Mouse (Mus musculus) lung, postnatal 0 days (tissue): ENCODE data around the gene 7420426K07Rik.

ENCODE experiments used
- CTCF ChIP-seq: IDR thresholded peaks from 2 replicates; pipeline ENCODE4 v1.5.1; 2016; ENCODE audit warnings: antibody characterized with exemption, mild to moderate bottlenecking
- EP300 ChIP-seq: IDR thresholded peaks from 2 replicates; pipeline ENCODE4 v1.6.1; 2016; ENCODE audit warnings: antibody characterized with exemption, mild to moderate bottlenecking, control low read depth

DNA sequence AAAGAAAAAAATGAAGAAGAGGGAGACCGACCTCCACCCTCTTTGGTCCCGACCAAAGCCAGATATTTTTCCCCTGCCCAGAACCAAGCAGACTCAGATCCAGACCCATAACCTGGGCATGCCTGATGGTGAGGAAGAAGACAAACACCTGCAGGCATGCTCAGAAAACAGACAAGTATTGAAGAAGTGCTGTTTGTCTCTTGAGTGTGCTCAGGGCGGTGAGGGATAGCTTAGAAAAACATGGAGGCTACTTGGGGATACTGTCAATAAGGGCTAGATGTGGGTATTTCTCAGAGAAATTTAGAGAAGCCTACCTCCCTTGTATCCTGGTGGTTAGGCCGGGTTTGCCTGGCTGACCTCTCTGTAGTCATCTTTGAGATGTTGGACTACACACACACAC, 50.4 kb downstream of the 7420426K07Rik start:
- TF ChIP-seq CTCF (no peak), EP300 (no peak)
